Mouse (Mus musculus) spleen, adult 2 months (tissue): Measurements from ENCODE around the gene Fgfr2.

ENCODE experiments used
- CTCF ChIP-seq: fragments of 200-500 bp; IDR thresholded peaks from 2 replicates; pipeline ENCODE4 v1.5.1; 2011; ENCODE audit warnings: mild to moderate bottlenecking, inconsistent platforms; ENCODE audit not compliant: insufficient read depth, insufficient read length, insufficient replicate concordance; ENCODE audit errors: extremely low read depth
- POLR2A ChIP-seq: fragments of 200-500 bp; IDR thresholded peaks from 2 replicates; pipeline ENCODE4 v1.6.1; 2011; ENCODE audit warnings: low read depth, low read length, inconsistent platforms

- no peak for TF ChIP-seq CTCF
- no peak for TF ChIP-seq POLR2A
Measured at GRCm38 (mm10) chr7:131113676-131114075, 2009.5 kb downstream of the Fgfr2 start.
